Mouse (Mus musculus): Measurements from ENCODE around the gene 1700028P14Rik. TPM values are rescaled to one million over a fixed set of nuclear protein-coding genes. Genes with fewer than 3 reads are reported as not detected.
A peak's percentile ranks its signal among the peaks of the same experiment; 100 is the strongest.

The 1700028P14Rik gene
- polyA plus RNA-seq, 1 experiment from 2014 or later, result not detected

DNA sequence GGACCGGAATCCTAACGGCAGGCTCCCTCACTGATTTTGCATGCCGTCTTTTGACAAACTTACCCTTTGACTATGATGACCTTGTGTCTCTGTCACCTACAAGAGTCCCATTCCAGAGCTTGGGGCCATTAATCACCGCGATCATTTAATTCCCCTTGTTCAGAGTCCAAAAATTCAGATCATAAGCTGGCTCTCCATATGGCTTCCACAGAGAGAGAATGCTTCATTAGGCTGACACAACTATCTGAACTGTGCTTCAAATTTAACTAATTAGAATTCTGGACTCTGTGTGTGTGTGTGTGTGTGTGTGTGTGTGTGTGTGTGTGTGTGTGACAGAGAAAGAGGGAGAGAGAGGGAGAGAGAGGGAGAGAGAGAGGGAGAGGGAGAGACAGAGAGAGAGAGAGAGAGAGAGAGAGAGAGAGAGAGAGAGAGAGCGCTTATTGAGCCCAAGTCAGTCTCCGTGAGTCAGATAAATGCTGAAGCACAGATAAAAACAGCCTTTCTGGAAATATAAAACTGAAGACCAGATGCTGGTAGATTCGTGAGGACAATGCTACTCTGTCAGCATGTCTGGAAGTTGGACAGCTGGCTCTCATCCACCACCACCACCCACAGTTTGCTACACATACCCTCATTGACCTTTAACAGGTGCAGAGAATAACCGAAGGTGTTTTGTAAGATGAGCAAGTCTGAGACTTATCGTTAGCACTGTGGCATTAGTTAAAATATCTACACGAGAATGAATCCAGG is 73.8 kb downstream of the 1700028P14Rik start:
- DNase-seq (ENCODE audit: low spot score) (no peak), ATAC-seq (ENCODE audit: low FRiP score, low TSS enrichment) (no peak)
- Histone ChIP-seq H3K27me3 (ENCODE audit: control insufficient read depth, insufficient read depth, low read length) (no peaks in the 10 kb centered on the region), H3K4me2 (replicated peaks; ENCODE audit: low read depth) (no peak overlapping the region), H3K27ac (replicated peaks) (no peak overlapping the region), H3K4me1 (replicated peaks; ENCODE audit: control insufficient read depth, insufficient read depth) (no peaks in the 10 kb centered on the region), H3K36me3 (ENCODE audit: control insufficient read depth, insufficient read depth, low read length) (no peaks in the 10 kb centered on the region), H3K4me3 (ENCODE audit: low read depth, low read length) (no peak overlapping the region), H3K9me3 (ENCODE audit: control insufficient read depth, low read length) (no peaks in the 10 kb centered on the region), H3K9ac (ENCODE audit: low read length) (no peak overlapping the region)
- TF ChIP-seq CTCF (IDR thresholded peaks at IDR 0.05; ENCODE audit: low read depth) (no peak), EP300 (optimal IDR thresholded peaks at IDR 0.05) (no peak)
- 68% methylated on average over 11 of the region's 11 CpGs for WGBS

- H3K27me3 ChIP-seq (ENCODE audit: control insufficient read depth, insufficient read depth, low read length), result no peaks in the 10 kb centered on the region
- H3K9ac ChIP-seq (ENCODE audit: low read length), result no peak overlapping the region
- H3K4me2 ChIP-seq (replicated peaks; ENCODE audit: low read depth), result no peak overlapping the region
- H3K4me3 ChIP-seq (ENCODE audit: low read depth, low read length), result no peak overlapping the region
- no peak for TF ChIP-seq EP300 (optimal IDR thresholded peaks at IDR 0.05)
- TF ChIP-seq CTCF (IDR thresholded peaks at IDR 0.05; ENCODE audit: low read depth), result peak; percentile 40
- no peak overlapping the region for H3K27ac ChIP-seq (replicated peaks)
- no peaks in the 10 kb centered on the region for H3K36me3 ChIP-seq (ENCODE audit: control insufficient read depth, insufficient read depth, low read length)
- DNase-seq (ENCODE audit: low spot score), result no peak
- H3K4me1 ChIP-seq (replicated peaks; ENCODE audit: control insufficient read depth, insufficient read depth), result no peaks in the 10 kb centered on the region
- no peaks in the 10 kb centered on the region for H3K9me3 ChIP-seq (ENCODE audit: control insufficient read depth, low read length)
- WGBS, result 38% methylated on average over 4 of the region's 4 CpGs
- no peak for ATAC-seq (ENCODE audit: low FRiP score, low TSS enrichment)
These were observed 75.9 kb downstream of the 1700028P14Rik start for GRCm38 (mm10) chr19:23576685-23577084.

GRCm38 (mm10) chr19:23563693-23564092 is 88.9 kb downstream of the 1700028P14Rik start:
- 79% methylated on average over 5 of the region's 5 CpGs for WGBS
- H3K4me2 ChIP-seq (replicated peaks; ENCODE audit: low read depth), result no peak overlapping the region
- H3K27me3 ChIP-seq (ENCODE audit: control insufficient read depth, insufficient read depth, low read length), result no peaks in the 10 kb centered on the region
- no peak overlapping the region for H3K4me3 ChIP-seq (ENCODE audit: low read depth, low read length)
- DNase-seq (ENCODE audit: low spot score) (no peak), ATAC-seq (ENCODE audit: low FRiP score, low TSS enrichment) (no peak)
- no peaks in the 10 kb centered on the region for H3K4me1 ChIP-seq (replicated peaks; ENCODE audit: control insufficient read depth, insufficient read depth)
- no peaks in the 10 kb centered on the region for H3K9me3 ChIP-seq (ENCODE audit: control insufficient read depth, low read length)
- H3K9ac ChIP-seq (ENCODE audit: low read length), result no peak overlapping the region
- no peak overlapping the region for H3K27ac ChIP-seq (replicated peaks)
- no peaks in the 10 kb centered on the region for H3K36me3 ChIP-seq (ENCODE audit: control insufficient read depth, insufficient read depth, low read length)
- TF ChIP-seq EP300 (optimal IDR thresholded peaks at IDR 0.05) (no peak), CTCF (IDR thresholded peaks at IDR 0.05; ENCODE audit: low read depth) (no peak)

DNA sequence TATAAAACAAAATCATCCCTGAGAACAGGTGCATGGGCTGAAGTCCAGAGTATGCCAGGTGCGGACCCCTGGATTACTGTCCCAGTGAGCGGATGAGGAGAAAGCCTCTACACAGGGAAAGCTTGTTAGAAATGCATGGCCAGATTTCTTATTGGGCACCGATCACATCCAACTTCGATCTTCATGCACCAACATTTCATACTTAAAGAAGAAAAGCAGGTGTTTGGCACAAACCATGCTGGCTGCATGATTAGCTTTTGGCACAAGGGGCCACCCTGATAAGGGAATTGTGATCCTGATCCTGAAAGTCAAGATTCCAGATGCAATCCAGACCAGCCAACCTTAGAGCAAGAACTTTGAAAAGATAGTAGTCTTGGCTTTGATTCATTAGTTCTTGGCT is 90.0 kb downstream of the 1700028P14Rik start:
- DNase-seq (ENCODE audit: low spot score) (no peak), ATAC-seq (ENCODE audit: low FRiP score, low TSS enrichment) (no peak)
- Histone ChIP-seq H3K9me3 (ENCODE audit: control insufficient read depth, low read length) (no peaks in the 10 kb centered on the region), H3K4me3 (ENCODE audit: low read depth, low read length) (no peak overlapping the region), H3K27ac (replicated peaks) (no peak overlapping the region), H3K27me3 (ENCODE audit: control insufficient read depth, insufficient read depth, low read length) (no peaks in the 10 kb centered on the region), H3K4me1 (replicated peaks; ENCODE audit: control insufficient read depth, insufficient read depth) (no peaks in the 10 kb centered on the region), H3K9ac (ENCODE audit: low read length) (no peak overlapping the region), H3K36me3 (ENCODE audit: control insufficient read depth, insufficient read depth, low read length) (no peaks in the 10 kb centered on the region), H3K4me2 (replicated peaks; ENCODE audit: low read depth) (no peak overlapping the region)
- no peak for TF ChIP-seq CTCF (IDR thresholded peaks at IDR 0.05; ENCODE audit: low read depth)
- no peak for TF ChIP-seq EP300 (optimal IDR thresholded peaks at IDR 0.05)
- WGBS, result 90% methylated on average over 4 of the region's 4 CpGs

DNA sequence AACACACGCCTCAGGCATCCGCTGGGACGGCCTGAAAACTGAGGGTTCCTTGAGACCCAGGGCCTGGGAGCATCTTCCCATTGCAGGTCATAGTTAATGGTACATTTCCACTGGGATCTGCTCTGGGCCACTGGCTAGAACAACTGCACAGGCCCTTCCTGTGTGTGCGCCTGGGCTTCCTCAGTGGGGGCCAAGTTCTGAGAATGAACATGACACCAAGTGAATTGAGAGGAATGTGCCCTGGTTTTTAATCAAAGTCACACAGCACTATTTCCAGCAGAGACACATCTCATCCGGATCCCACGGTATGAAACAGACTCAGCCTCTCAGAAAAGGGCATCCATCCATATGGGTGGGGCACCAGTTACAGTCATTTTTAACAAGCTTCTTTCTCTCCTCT is 90.6 kb downstream of the 1700028P14Rik start:
- WGBS, result 75% methylated on average over 6 of the region's 6 CpGs
- no peaks in the 10 kb centered on the region for H3K4me1 ChIP-seq (replicated peaks; ENCODE audit: control insufficient read depth, insufficient read depth)
- H3K4me2 ChIP-seq (replicated peaks; ENCODE audit: low read depth), result no peak overlapping the region
- no peak overlapping the region for H3K27ac ChIP-seq (replicated peaks)
- H3K9ac ChIP-seq (ENCODE audit: low read length), result no peak overlapping the region
- H3K4me3 ChIP-seq (ENCODE audit: low read depth, low read length), result no peak overlapping the region
- H3K27me3 ChIP-seq (ENCODE audit: control insufficient read depth, insufficient read depth, low read length), result no peaks in the 10 kb centered on the region
- no peaks in the 10 kb centered on the region for H3K36me3 ChIP-seq (ENCODE audit: control insufficient read depth, insufficient read depth, low read length)
- DNase-seq (ENCODE audit: low spot score) (no peak), ATAC-seq (ENCODE audit: low FRiP score, low TSS enrichment) (no peak)
- no peaks in the 10 kb centered on the region for H3K9me3 ChIP-seq (ENCODE audit: control insufficient read depth, low read length)
- no peak for TF ChIP-seq EP300 (optimal IDR thresholded peaks at IDR 0.05)
- TF ChIP-seq CTCF (IDR thresholded peaks at IDR 0.05; ENCODE audit: low read depth), result no peak

GRCm38 (mm10) chr19:23553450-23553849 is 99.2 kb downstream of the 1700028P14Rik start:
- H3K4me1 ChIP-seq (replicated peaks; ENCODE audit: control insufficient read depth, insufficient read depth), result no peaks in the 10 kb centered on the region

More at GRCm38 (mm10) chr19:23553450-23553849, 99.2 kb downstream of the 1700028P14Rik start:
- H3K9ac ChIP-seq (ENCODE audit: low read length), result no peak overlapping the region
- ATAC-seq (ENCODE audit: low FRiP score, low TSS enrichment) (no peak), DNase-seq (ENCODE audit: low spot score) (no peak)
- H3K27ac ChIP-seq (replicated peaks), result no peak overlapping the region
- no peak overlapping the region for H3K4me3 ChIP-seq (ENCODE audit: low read depth, low read length)
- H3K27me3 ChIP-seq (ENCODE audit: control insufficient read depth, insufficient read depth, low read length), result no peaks in the 10 kb centered on the region
- TF ChIP-seq EP300 (optimal IDR thresholded peaks at IDR 0.05) (no peak), CTCF (IDR thresholded peaks at IDR 0.05; ENCODE audit: low read depth) (no peak)
- H3K4me2 ChIP-seq (replicated peaks; ENCODE audit: low read depth), result no peak overlapping the region
- no peaks in the 10 kb centered on the region for H3K9me3 ChIP-seq (ENCODE audit: control insufficient read depth, low read length)
- 61% methylated on average over 2 of the region's 2 CpGs for WGBS
- H3K36me3 ChIP-seq (ENCODE audit: control insufficient read depth, insufficient read depth, low read length), result no peaks in the 10 kb centered on the region

Measured in stomach, postnatal 0 days (tissue).